Mouse (Mus musculus) liver, adult 2 months (tissue): ENCODE measurements around the gene Soga1. TPM values are rescaled to one million over a fixed set of nuclear protein-coding genes. Genes with fewer than 3 reads are reported as not detected.

Experiments used
- DNase-seq: peaks from one replicate; pipeline ENCODE4 v3.0.0-alpha.2; 2011; ENCODE audit warnings: low read depth, low spot score; ENCODE audit errors: extremely low read depth
- H3K27ac ChIP-seq: fragments of 200-500 bp; replicated peaks from 2 replicates; pipeline ENCODE4 v1.5.1; 2012; ENCODE audit warnings: low read depth, mild to moderate bottlenecking, control low read depth, inconsistent platforms, low read length; ENCODE audit not compliant: insufficient read depth
- H3K27me3 ChIP-seq: fragments of 200-500 bp; 2 replicates; pipeline ENCODE4 v1.6.1; 2012; ENCODE audit warnings: mild to moderate bottlenecking, moderate library complexity, low read length, inconsistent platforms; ENCODE audit not compliant: control insufficient read depth, insufficient read depth
- H3K36me3 ChIP-seq: fragments of 200-500 bp; 2 replicates; pipeline ENCODE4 v1.6.1; 2012; ENCODE audit warnings: low read length, inconsistent platforms; ENCODE audit not compliant: control insufficient read depth, insufficient read depth
- H3K4me1 ChIP-seq: fragments of 200-500 bp; 2 replicates; pipeline ENCODE4 v1.6.1; 2011; ENCODE audit warnings: low read length; ENCODE audit not compliant: control insufficient read depth, insufficient read depth
- H3K4me3 ChIP-seq: fragments of 200-500 bp; 2 replicates; pipeline ENCODE4 v1.5.1; 2011; ENCODE audit warnings: low read depth, mild to moderate bottlenecking, control low read depth, low read length, moderate library complexity; ENCODE audit not compliant: insufficient read depth
- H3K79me2 ChIP-seq: fragments of 200-500 bp; 2 replicates; pipeline ENCODE4 v1.6.1; 2012; ENCODE audit warnings: inconsistent platforms, mild to moderate bottlenecking, low read length, moderate library complexity; ENCODE audit not compliant: control insufficient read depth, insufficient read depth
- H3K9ac ChIP-seq: fragments of 200-500 bp; 2 replicates; pipeline ENCODE4 v1.6.1; 2012; ENCODE audit warnings: low read depth, mild to moderate bottlenecking, control low read depth, inconsistent platforms, low read length
- CTCF ChIP-seq: fragments of 200-500 bp; IDR thresholded peaks from 2 replicates; pipeline ENCODE4 v1.5.1; 2011; ENCODE audit warnings: low read depth, low read length, control low read depth
- POLR2A ChIP-seq: fragments of 200-500 bp; IDR thresholded peaks from 2 replicates; pipeline ENCODE4 v1.6.1; 2011; ENCODE audit warnings: low read length, control low read depth; ENCODE audit not compliant: insufficient read depth; ENCODE audit errors: extremely low read depth
- WGBS: fragments of 180-500 bp; shearing (Covaris S2); methylation state at CpG from one replicate; pipeline ENCODE4 v1.1.7; 2018; 5-methylcytosine and 5-hydroxymethylcytosine counted together
- polyA plus RNA-seq: library from polyadenylated mRNA; depleted of rRNA; stranded (reverse); fragments of >200 nt; gene quantifications from 2 replicates; pipeline ENCODE4 v1.2.3, GENCODE M21; 2012
- total RNA-seq: library from RNA; depleted of rRNA; stranded (reverse); fragments of >200 nt; gene quantifications from 2 replicates; pipeline ENCODE4 v1.2.3, GENCODE M21; 2014

The Soga1 gene
- total and polyA plus RNA-seq, 2 experiments: 1.0 to 1.5 TPM

- WGBS: 84% methylated on average over 6 of the region's 6 CpGs
These were observed 66.7 kb downstream of the Soga1 start for GRCm38 (mm10) chr2:157012341-157012740.

GRCm38 (mm10) chr2:157010634-157011310 lies 68.3 kb downstream of the Soga1 start:
- no peak overlapping the region for H3K4me3 ChIP-seq
- no peaks in the 10 kb centered on the region for H3K79me2 ChIP-seq
- TF ChIP-seq POLR2A: no peak
- TF ChIP-seq CTCF: no peak
- WGBS: 63% methylated on average over 11 of the region's 11 CpGs
- no peaks in the 10 kb centered on the region for H3K36me3 ChIP-seq
- no peak for DNase-seq
- H3K27ac ChIP-seq: no peak overlapping the region
- H3K9ac ChIP-seq: no peak overlapping the region
- H3K4me1 ChIP-seq: peaks cover 4% of the 10 kb centered on the region
- H3K27me3 ChIP-seq: no peaks in the 10 kb centered on the region

More at GRCm38 (mm10) chr2:157012341-157012740, 66.7 kb downstream of the Soga1 start:
- H3K27me3 ChIP-seq: no peaks in the 10 kb centered on the region
- H3K27ac ChIP-seq: no peak overlapping the region
- TF ChIP-seq CTCF (no peak), POLR2A (no peak)
- peaks cover 6% of the 10 kb centered on the region for H3K4me1 ChIP-seq
- DNase-seq: no peak
- no peaks in the 10 kb centered on the region for H3K36me3 ChIP-seq
- no peaks in the 10 kb centered on the region for H3K79me2 ChIP-seq
- H3K4me3 ChIP-seq: no peak overlapping the region
- H3K9ac ChIP-seq: no peak overlapping the region

DNA sequence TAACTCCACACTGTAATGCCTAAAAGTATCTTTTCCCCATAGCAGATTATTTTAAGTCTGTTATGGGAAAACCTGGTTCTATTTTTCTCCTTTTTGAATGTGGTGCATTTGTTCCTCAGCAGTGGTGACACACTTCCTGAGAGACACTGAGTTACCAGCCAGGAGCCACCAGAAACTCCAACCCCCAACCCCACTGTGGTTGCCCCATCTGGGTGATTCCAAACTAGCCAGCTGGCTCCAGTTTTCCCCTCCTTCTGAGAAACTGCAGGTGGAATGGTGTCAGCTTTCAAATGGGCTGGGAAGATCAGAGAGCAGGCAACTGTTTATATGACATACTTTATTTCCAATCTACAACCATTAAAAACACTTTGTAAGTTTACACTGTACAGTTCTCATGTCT lies 68.9 kb downstream of the Soga1 start:
- Histone ChIP-seq H3K27ac (no peak overlapping the region), H3K79me2 (no peaks in the 10 kb centered on the region), H3K36me3 (no peaks in the 10 kb centered on the region), H3K9ac (no peak overlapping the region), H3K27me3 (no peaks in the 10 kb centered on the region), H3K4me3 (no peak overlapping the region), H3K4me1 (peaks cover 3% of the 10 kb centered on the region)
- no peak for DNase-seq
- no peak for TF ChIP-seq POLR2A
- TF ChIP-seq CTCF: no peak

DNA sequence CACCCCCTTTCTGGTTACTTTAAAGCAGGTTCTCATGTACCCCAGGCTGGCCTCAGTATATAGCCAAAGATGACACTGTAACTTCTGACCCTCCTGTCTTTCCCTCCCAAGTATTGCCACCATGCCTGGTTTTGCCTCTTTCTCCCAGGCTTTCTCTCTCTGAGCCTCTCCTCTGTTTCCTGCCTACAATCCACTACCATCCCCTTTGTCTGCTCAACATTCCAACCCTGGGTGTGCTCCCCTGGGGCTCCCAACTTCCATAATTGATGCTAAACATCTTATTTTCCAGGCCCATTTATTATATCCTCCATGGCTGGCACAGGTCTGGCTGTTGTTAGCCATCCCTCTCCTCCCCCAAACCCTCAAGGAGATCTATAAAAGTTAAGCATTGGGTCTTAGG lies 70.5 kb downstream of the Soga1 start:
- no peaks in the 10 kb centered on the region for H3K27me3 ChIP-seq
- no peak overlapping the region for H3K4me3 ChIP-seq
- H3K27ac ChIP-seq: no peak overlapping the region
- no peak overlapping the region for H3K9ac ChIP-seq
- no peak for DNase-seq
- TF ChIP-seq POLR2A: no peak
- TF ChIP-seq CTCF: no peak
- H3K4me1 ChIP-seq: peaks cover 3% of the 10 kb centered on the region
- no peaks in the 10 kb centered on the region for H3K36me3 ChIP-seq
- H3K79me2 ChIP-seq: no peaks in the 10 kb centered on the region

GRCm38 (mm10) chr2:157007234-157007596 lies 71.8 kb downstream of the Soga1 start:
- Histone ChIP-seq H3K4me3 (peak overlapping the region; percentile 69), H3K79me2 (no peaks in the 10 kb centered on the region), H3K36me3 (no peaks in the 10 kb centered on the region), H3K4me1 (peaks cover 3% of the 10 kb centered on the region), H3K27ac (no peak overlapping the region), H3K9ac (peak overlapping the region; percentile 74), H3K27me3 (no peaks in the 10 kb centered on the region)
- no peak for TF ChIP-seq POLR2A
- TF ChIP-seq CTCF: no peak
- no peak for DNase-seq
- 26% methylated on average over 5 of the region's 5 CpGs for WGBS

- H3K4me1 ChIP-seq: peaks cover 3% of the 10 kb centered on the region
- DNase-seq: peak; percentile 75
These were observed 72.4 kb downstream of the Soga1 start, which contains the start of gene Dsn1 for GRCm38 (mm10) chr2:157006511-157007233. Gene Dsn1, minus strand, starts transcription at chr2:157007154.

More at GRCm38 (mm10) chr2:157006511-157007233, 72.4 kb downstream of the Soga1 start, which contains the start of gene Dsn1:
- no peak for TF ChIP-seq POLR2A
- TF ChIP-seq CTCF: no peak
- peak within 1 kb of the TSS; percentile 74 for H3K9ac ChIP-seq
- no peaks in the 10 kb centered on the region for H3K79me2 ChIP-seq
- H3K27me3 ChIP-seq: no peaks in the 10 kb centered on the region
- peak within 1 kb of the TSS; percentile 69 for H3K4me3 ChIP-seq
- WGBS: under 1% methylated on average over 56 of the region's 56 CpGs
- no peak within 1 kb of the TSS for H3K27ac ChIP-seq
- no peaks in the 10 kb centered on the region for H3K36me3 ChIP-seq
